Mouse (Mus musculus): Measurements from ENCODE around the gene Ssbp4. TPM values are rescaled to one million over a fixed set of nuclear protein-coding genes. Genes with fewer than 3 reads are reported as not detected.

The Ssbp4 gene
- 106 and 108 TPM in 2 replicates for polyA plus RNA-seq (2015; fragmentation: Nextera tagmentation; extraction: Ambion mirVana)

DNA sequence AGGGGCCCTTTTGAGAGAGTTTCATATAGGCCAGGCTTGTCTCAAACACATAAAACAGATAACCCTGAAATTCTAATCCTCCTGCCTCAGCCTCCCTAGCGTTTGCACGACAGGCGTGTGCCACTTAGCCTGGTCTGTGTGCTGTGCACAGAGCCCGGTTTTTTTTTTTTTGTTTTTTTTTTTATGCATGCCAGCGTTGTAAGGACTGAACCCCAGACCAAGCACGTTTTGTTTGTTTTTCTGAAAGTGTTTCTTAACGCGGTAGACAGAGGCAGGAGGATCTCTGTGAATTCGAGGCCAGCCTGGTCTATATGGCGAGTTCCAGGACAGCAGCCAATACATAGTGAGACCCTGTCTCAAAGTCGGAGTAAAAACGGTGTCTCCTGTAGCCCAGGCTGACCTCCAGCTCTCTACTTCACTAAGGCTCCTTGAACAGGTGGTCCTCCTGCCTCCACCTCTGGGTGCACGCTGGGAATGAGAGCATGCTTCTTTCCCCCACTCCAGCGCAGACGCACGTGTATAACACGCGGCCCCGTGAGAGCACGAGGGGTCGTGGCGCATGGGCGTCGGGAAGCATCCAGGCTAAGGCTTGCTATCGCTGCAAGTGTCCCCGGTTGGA lies at the start of gene Ssbp4:
Ssbp4 (minus strand) TSS at position 124 of the 619 bp plus-strand sequence.
- peak within 1 kb of the TSS; percentile 74 for H3K4me2 ChIP-seq (ENCODE audit: low read depth, low read length)
- ATAC-seq (ENCODE audit: low read depth): no peak

DNA sequence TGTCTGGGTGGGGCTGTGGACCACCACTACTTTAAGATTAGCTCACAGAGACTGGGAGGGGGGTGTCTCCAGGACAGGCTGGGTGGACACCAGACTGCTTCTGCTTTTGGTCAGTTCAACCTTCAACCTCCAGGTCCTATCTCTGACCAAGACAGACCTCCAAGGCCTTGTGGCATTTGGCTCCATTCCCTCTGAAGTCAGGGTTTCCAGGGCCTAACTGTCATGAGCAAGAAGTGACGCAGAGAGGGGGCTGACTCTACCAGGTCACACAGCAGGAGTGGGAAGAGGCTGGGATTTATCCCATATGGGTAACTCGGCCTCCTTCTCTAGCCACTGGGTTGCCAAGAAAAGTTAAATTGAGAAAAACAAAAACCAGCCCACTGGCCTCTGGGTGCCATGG lies 49.1 kb upstream of the Ssbp4 start:
- Histone ChIP-seq H3K9me3 (ENCODE audit: control insufficient read depth, low read length) (no peaks in the 10 kb centered on the region), H3K4me1 (replicated peaks; ENCODE audit: control insufficient read depth, insufficient read depth, low read length) (peaks cover 13% of the 10 kb centered on the region), H3K4me2 (ENCODE audit: low read depth, low read length) (no peak overlapping the region), H3K4me3 (ENCODE audit: low read length) (no peak overlapping the region), H3K36me3 (ENCODE audit: control insufficient read depth, insufficient read depth, low read length) (peaks cover 19% of the 10 kb centered on the region), H3K9ac (ENCODE audit: low read length) (no peak overlapping the region), H3K27ac (ENCODE audit: low read length) (no peak overlapping the region), H3K27me3 (ENCODE audit: control insufficient read depth, insufficient read depth, low read depth, low read length) (no peaks in the 10 kb centered on the region)
- 85% methylated on average over 2 of the region's 2 CpGs for WGBS
- no peak for ATAC-seq (ENCODE audit: low read depth)

More for the DNA sequence above, at the start of gene Ssbp4:
- Histone ChIP-seq H3K4me3 (ENCODE audit: low read length) (peak within 1 kb of the TSS; percentile 83), H3K27me3 (ENCODE audit: control insufficient read depth, insufficient read depth, low read depth, low read length) (no peaks in the 10 kb centered on the region), H3K9me3 (ENCODE audit: control insufficient read depth, low read length) (no peaks in the 10 kb centered on the region), H3K9ac (ENCODE audit: low read length) (peak within 1 kb of the TSS; percentile 90), H3K27ac (ENCODE audit: low read length) (peak within 1 kb of the TSS; percentile 100), H3K36me3 (ENCODE audit: control insufficient read depth, insufficient read depth, low read length) (no peaks in the 10 kb centered on the region), H3K4me1 (replicated peaks; ENCODE audit: control insufficient read depth, insufficient read depth, low read length) (peaks cover 36% of the 10 kb centered on the region)
- WGBS: 4% methylated on average over 26 of the region's 26 CpGs

DNA sequence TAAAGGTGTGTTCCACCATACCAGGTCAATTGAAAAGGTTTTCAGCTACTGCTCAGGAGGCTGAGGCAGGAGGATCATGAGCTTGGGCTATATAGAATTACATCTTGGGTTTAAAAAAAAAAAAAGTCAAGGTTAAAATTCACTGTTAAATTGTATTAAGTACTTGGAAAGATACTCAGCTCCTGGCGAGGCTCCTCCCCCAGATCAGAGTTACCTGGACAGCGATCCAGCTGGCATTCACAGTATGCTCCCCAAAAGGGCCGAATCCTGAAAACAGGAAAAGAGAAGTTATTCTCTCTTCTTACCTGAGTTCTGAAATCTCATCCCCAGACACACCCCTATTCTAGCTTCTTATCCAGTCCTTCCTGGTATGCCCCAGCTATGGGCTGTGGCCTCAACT lies 48.5 kb upstream of the Ssbp4 start:
- Histone ChIP-seq H3K9me3 (ENCODE audit: control insufficient read depth, low read length) (no peaks in the 10 kb centered on the region), H3K9ac (ENCODE audit: low read length) (no peak overlapping the region), H3K4me3 (ENCODE audit: low read length) (no peak overlapping the region), H3K4me1 (replicated peaks; ENCODE audit: control insufficient read depth, insufficient read depth, low read length) (peaks cover 13% of the 10 kb centered on the region), H3K4me2 (ENCODE audit: low read depth, low read length) (no peak overlapping the region), H3K27me3 (ENCODE audit: control insufficient read depth, insufficient read depth, low read depth, low read length) (no peaks in the 10 kb centered on the region), H3K36me3 (ENCODE audit: control insufficient read depth, insufficient read depth, low read length) (peaks cover 22% of the 10 kb centered on the region), H3K27ac (ENCODE audit: low read length) (no peak overlapping the region)
- WGBS: 91% methylated on average over 3 of the region's 3 CpGs
- ATAC-seq (ENCODE audit: low read depth): no peak

DNA sequence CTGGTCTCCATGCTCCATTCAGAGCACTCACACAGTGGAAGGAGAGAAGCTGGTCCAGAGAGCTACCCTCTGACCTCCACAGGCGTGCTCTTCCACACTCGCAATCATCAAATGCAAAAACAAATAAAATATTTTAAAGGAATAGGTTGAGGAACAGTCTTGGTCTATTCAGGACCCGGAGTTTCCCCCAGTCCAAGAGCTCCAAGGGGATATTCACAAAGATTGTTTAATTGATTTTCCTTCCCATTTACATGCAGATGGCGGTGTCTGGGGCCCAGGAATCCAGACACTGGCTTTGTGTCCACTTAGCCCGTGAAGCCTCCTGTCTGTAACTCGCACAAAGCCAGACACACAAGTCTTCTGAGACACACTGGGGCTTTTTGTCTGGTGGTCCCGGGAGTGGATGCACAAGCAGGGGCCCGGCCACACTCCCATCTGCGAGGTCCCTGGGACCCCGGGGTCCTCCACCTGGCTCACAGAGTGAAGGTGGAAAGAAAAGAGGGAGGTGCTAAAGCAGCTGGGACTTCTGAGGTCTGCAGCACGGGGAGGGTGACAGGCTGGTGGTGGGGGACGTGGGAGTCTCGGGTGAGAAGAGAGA lies 47.6 kb upstream of the Ssbp4 start:
- H3K36me3 ChIP-seq (ENCODE audit: control insufficient read depth, insufficient read depth, low read length): peaks cover 29% of the 10 kb centered on the region
- no peaks in the 10 kb centered on the region for H3K27me3 ChIP-seq (ENCODE audit: control insufficient read depth, insufficient read depth, low read depth, low read length)
- H3K4me1 ChIP-seq (replicated peaks; ENCODE audit: control insufficient read depth, insufficient read depth, low read length): peaks cover 13% of the 10 kb centered on the region
- H3K27ac ChIP-seq (ENCODE audit: low read length): no peak overlapping the region
- H3K9ac ChIP-seq (ENCODE audit: low read length): no peak overlapping the region
- H3K4me2 ChIP-seq (ENCODE audit: low read depth, low read length): no peak overlapping the region
- no peak for ATAC-seq (ENCODE audit: low read depth)
- no peak overlapping the region for H3K4me3 ChIP-seq (ENCODE audit: low read length)
- no peaks in the 10 kb centered on the region for H3K9me3 ChIP-seq (ENCODE audit: control insufficient read depth, low read length)
- 77% methylated on average over 13 of the region's 13 CpGs for WGBS

DNA sequence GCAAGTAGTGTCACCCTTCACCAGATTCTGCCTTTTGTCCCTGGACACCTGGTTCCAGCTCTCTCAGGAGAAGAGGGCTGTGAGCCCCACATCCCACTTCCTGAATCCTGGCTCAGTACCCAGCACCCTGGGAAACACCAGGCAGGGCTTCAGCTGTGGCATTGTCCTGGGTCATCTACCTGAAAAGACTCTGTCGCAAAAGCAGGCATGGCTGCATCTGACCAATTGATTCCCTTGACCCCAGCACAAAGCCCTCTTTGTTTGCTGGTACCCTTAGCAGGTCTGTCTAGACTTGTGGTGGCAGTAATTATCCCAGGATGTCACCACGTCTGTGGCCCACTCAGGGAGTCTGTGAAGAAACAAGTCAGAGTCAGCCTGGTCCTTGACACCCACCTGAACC lies 46.8 kb upstream of the Ssbp4 start:
- no peak for ATAC-seq (ENCODE audit: low read depth)
- Histone ChIP-seq H3K27ac (ENCODE audit: low read length) (no peak overlapping the region), H3K27me3 (ENCODE audit: control insufficient read depth, insufficient read depth, low read depth, low read length) (no peaks in the 10 kb centered on the region), H3K4me2 (ENCODE audit: low read depth, low read length) (no peak overlapping the region), H3K36me3 (ENCODE audit: control insufficient read depth, insufficient read depth, low read length) (peaks cover 31% of the 10 kb centered on the region), H3K4me1 (replicated peaks; ENCODE audit: control insufficient read depth, insufficient read depth, low read length) (peaks cover 13% of the 10 kb centered on the region), H3K9ac (ENCODE audit: low read length) (no peak overlapping the region), H3K4me3 (ENCODE audit: low read length) (no peak overlapping the region), H3K9me3 (ENCODE audit: control insufficient read depth, low read length) (no peaks in the 10 kb centered on the region)
- WGBS: 49% methylated on average over 2 of the region's 2 CpGs

DNA sequence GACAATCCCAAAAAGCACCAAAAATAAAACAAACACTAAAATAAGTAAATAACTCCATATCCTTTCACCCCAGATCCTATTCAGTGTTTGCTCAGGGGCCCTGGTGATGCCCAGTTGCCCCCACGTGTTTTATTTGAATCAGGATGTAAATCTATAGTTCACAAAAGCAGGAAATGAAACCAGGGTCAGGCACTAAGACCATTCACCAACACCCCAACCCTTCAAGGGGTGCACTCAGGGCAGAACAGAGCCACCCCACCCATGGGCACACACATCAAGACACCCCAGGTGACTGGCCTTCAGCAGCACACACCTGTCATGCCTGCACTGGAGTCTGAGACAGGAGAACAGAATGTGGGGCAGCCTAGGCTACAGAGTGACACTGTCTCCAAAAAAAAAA lies 45.4 kb upstream of the Ssbp4 start:
- H3K4me3 ChIP-seq (ENCODE audit: low read length): no peak overlapping the region
- no peak overlapping the region for H3K9ac ChIP-seq (ENCODE audit: low read length)
- no peaks in the 10 kb centered on the region for H3K9me3 ChIP-seq (ENCODE audit: control insufficient read depth, low read length)
- no peak overlapping the region for H3K27ac ChIP-seq (ENCODE audit: low read length)
- peaks cover 35% of the 10 kb centered on the region for H3K36me3 ChIP-seq (ENCODE audit: control insufficient read depth, insufficient read depth, low read length)
- WGBS: 68% methylated on average over 1 of the region's 1 CpGs
- H3K4me2 ChIP-seq (ENCODE audit: low read depth, low read length): no peak overlapping the region
- ATAC-seq (ENCODE audit: low read depth): no peak
- H3K4me1 ChIP-seq (replicated peaks; ENCODE audit: control insufficient read depth, insufficient read depth, low read length): peaks cover 25% of the 10 kb centered on the region
- H3K27me3 ChIP-seq (ENCODE audit: control insufficient read depth, insufficient read depth, low read depth, low read length): no peaks in the 10 kb centered on the region

DNA sequence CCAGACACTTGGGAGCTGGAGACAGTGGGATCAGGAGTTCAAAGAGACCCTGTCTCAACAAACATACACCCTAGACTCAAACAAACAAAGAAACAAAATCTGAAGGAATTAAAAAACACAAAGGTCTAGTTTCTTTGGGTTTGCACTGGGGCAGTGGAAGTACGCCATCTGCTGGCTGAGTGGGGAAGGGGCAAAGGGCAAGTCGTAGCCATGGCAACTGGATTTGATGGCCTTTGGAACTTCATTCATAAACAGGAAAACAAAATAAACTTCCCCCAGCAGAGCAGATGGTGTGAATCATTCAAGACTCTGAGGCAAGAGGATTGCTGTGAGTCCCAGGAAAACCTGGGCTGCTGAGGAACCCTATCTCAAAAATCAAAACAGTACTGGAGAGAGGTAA lies 44.6 kb upstream of the Ssbp4 start:
- H3K27ac ChIP-seq (ENCODE audit: low read length): no peak overlapping the region
- ATAC-seq (ENCODE audit: low read depth): no peak
- H3K4me2 ChIP-seq (ENCODE audit: low read depth, low read length): no peak overlapping the region
- no peak overlapping the region for H3K9ac ChIP-seq (ENCODE audit: low read length)
- no peaks in the 10 kb centered on the region for H3K27me3 ChIP-seq (ENCODE audit: control insufficient read depth, insufficient read depth, low read depth, low read length)
- no peak overlapping the region for H3K4me3 ChIP-seq (ENCODE audit: low read length)
- H3K4me1 ChIP-seq (replicated peaks; ENCODE audit: control insufficient read depth, insufficient read depth, low read length): peaks cover 22% of the 10 kb centered on the region
- peaks cover 35% of the 10 kb centered on the region for H3K36me3 ChIP-seq (ENCODE audit: control insufficient read depth, insufficient read depth, low read length)
- H3K9me3 ChIP-seq (ENCODE audit: control insufficient read depth, low read length): no peaks in the 10 kb centered on the region
- 62% methylated on average over 2 of the region's 2 CpGs for WGBS

DNA sequence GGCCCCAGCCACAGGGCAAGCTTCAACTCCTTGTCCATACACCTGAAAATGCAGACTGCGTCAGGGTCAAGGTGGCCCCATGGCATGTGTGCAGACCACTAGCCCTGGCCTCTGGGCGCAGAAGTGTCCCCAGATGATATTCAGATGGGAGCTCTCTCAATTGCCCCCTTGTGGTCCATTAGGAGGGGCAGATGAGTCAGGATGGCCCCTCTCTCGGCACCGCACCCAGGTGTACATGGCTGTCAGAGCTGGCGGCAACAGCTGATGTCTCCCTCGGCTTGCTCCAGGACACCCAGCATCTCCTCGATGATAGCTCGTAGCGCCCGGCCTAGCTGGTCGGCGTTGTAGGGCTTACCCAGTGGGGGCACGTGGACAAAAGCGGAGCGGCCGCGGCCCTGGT lies 41.7 kb upstream of the Ssbp4 start:
- Histone ChIP-seq H3K4me2 (ENCODE audit: low read depth, low read length) (no peak overlapping the region), H3K9me3 (ENCODE audit: control insufficient read depth, low read length) (no peaks in the 10 kb centered on the region), H3K27ac (ENCODE audit: low read length) (peak overlapping the region; percentile 81; the same call in 1 of the 2 replicates), H3K4me3 (ENCODE audit: low read length) (no peak overlapping the region), H3K9ac (ENCODE audit: low read length) (peak overlapping the region; percentile 9; the same call in 1 of the 2 replicates), H3K4me1 (replicated peaks; ENCODE audit: control insufficient read depth, insufficient read depth, low read length) (peaks cover 39% of the 10 kb centered on the region), H3K36me3 (ENCODE audit: control insufficient read depth, insufficient read depth, low read length) (peaks cover 23% of the 10 kb centered on the region), H3K27me3 (ENCODE audit: control insufficient read depth, insufficient read depth, low read depth, low read length) (no peaks in the 10 kb centered on the region)
- WGBS: 95% methylated on average over 17 of the region's 17 CpGs
- no peak for ATAC-seq (ENCODE audit: low read depth)

DNA sequence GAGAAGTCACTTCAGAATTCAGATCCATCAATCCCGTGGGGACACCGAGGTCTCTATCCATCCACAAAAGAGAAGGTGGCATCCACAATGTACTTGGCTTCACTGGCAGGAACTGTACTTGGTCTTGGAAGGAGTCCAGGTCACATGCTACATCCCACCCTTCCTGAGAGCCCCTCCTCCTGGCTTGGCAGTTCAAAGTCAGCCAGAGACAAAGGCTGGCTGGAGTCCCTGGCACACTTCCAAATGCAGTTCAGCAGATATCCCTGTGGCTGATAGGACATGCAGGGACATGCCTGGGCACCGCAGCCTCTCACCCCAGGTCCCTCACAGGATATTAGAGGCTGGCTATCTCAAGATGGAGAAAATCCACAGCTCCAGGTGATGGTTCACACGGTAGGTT lies 40.7 kb upstream of the Ssbp4 start:
- Histone ChIP-seq H3K9ac (ENCODE audit: low read length) (no peak overlapping the region; the same call in 1 of the 2 replicates), H3K27ac (ENCODE audit: low read length) (peak overlapping the region; percentile 81), H3K27me3 (ENCODE audit: control insufficient read depth, insufficient read depth, low read depth, low read length) (no peaks in the 10 kb centered on the region), H3K4me3 (ENCODE audit: low read length) (no peak overlapping the region), H3K4me2 (ENCODE audit: low read depth, low read length) (0 out of 2 replicates have a peak overlapping the region, but pooled peaks have one; percentile 28), H3K9me3 (ENCODE audit: control insufficient read depth, low read length) (no peaks in the 10 kb centered on the region), H3K36me3 (ENCODE audit: control insufficient read depth, insufficient read depth, low read length) (peaks cover 16% of the 10 kb centered on the region), H3K4me1 (replicated peaks; ENCODE audit: control insufficient read depth, insufficient read depth, low read length) (peaks cover 41% of the 10 kb centered on the region)
- 21% methylated on average over 4 of the region's 4 CpGs for WGBS
- peak; percentile 89 for ATAC-seq (ENCODE audit: low read depth)

Measured in lung, embryonic 16.5 days (tissue).